Mouse (Mus musculus): ENCODE data around the gene Zfp668. TPM values are rescaled to one million over a fixed set of nuclear protein-coding genes. Genes with fewer than 3 reads are reported as not detected.
"Not testable (repeated sequence)": the region's sequence is repeated elsewhere in the genome, so short reads cannot be mapped to it uniquely, and the experiment has no call there.

The Zfp668 gene
- polyA plus RNA-seq, 1 experiment from 2014 or later, result 39.1 TPM

- 93% methylated on average over 12 of the region's 12 CpGs for WGBS
- Histone ChIP-seq H3K4me3 (no peak overlapping the region), H3K4me1 (peaks cover 27% of the 10 kb centered on the region), H3K27ac (no peak overlapping the region), H3K27me3 (no peaks in the 10 kb centered on the region), H3K9ac (no peak overlapping the region), H3K9me3 (replicated peaks) (no peaks in the 10 kb centered on the region), H3K4me2 (no peak overlapping the region), H3K36me3 (ENCODE audit: poor library complexity, severe bottlenecking) (peaks cover 50% of the 10 kb centered on the region)
- ATAC-seq, result no peak
Observed at GRCm38 (mm10) chr7:127907939-127908338, 31.3 kb upstream of the Zfp668 start.

GRCm38 (mm10) chr7:127903971-127904796, 27.6 kb upstream of the Zfp668 start, which contains the start of gene Bckdk:
TSS of gene Bckdk (plus strand) at chr7:127904082.
- 8% methylated on average over 38 of the region's 38 CpGs for WGBS

GRCm38 (mm10) chr7:127901772-127902171, 25.1 kb upstream of the Zfp668 start:
- no peak overlapping the region for H3K9ac ChIP-seq
- H3K27me3 ChIP-seq, result no peaks in the 10 kb centered on the region
- WGBS, result 89% methylated on average over 2 of the region's 2 CpGs
- H3K9me3 ChIP-seq (replicated peaks), result no peaks in the 10 kb centered on the region
- ATAC-seq, result no peak
- H3K4me1 ChIP-seq, result peaks cover 19% of the 10 kb centered on the region
- H3K27ac ChIP-seq, result no peak overlapping the region
- no peak overlapping the region for H3K4me3 ChIP-seq
- H3K4me2 ChIP-seq, result no peak overlapping the region
- H3K36me3 ChIP-seq (ENCODE audit: poor library complexity, severe bottlenecking), result peaks cover 17% of the 10 kb centered on the region

More at GRCm38 (mm10) chr7:127903971-127904796, 27.6 kb upstream of the Zfp668 start, which contains the start of gene Bckdk:
- ATAC-seq, result peak; percentile 93
- Histone ChIP-seq H3K9ac (peak within 1 kb of the TSS; percentile 90), H3K4me2 (peak within 1 kb of the TSS; percentile 93), H3K27me3 (no peaks in the 10 kb centered on the region), H3K4me1 (peaks cover 19% of the 10 kb centered on the region), H3K27ac (peak within 1 kb of the TSS; percentile 79), H3K36me3 (ENCODE audit: poor library complexity, severe bottlenecking) (peaks cover 41% of the 10 kb centered on the region), H3K4me3 (peak within 1 kb of the TSS; percentile 73), H3K9me3 (replicated peaks) (no peaks in the 10 kb centered on the region)

GRCm38 (mm10) chr7:127899997-127900396, 23.4 kb upstream of the Zfp668 start:
- H3K4me1 ChIP-seq, result peaks cover 9% of the 10 kb centered on the region
- H3K36me3 ChIP-seq (ENCODE audit: poor library complexity, severe bottlenecking), result no peaks in the 10 kb centered on the region; the same call in 1 of the 2 replicates
- no peak overlapping the region for H3K9ac ChIP-seq
- no peak overlapping the region for H3K27ac ChIP-seq
- H3K27me3 ChIP-seq, result no peaks in the 10 kb centered on the region
- no peak overlapping the region for H3K4me2 ChIP-seq
- WGBS, result 50% methylated on average over 7 of the region's 7 CpGs
- H3K9me3 ChIP-seq (replicated peaks), result no peaks in the 10 kb centered on the region
- no peak for ATAC-seq
- H3K4me3 ChIP-seq, result no peak overlapping the region

- peaks cover 10% of the 10 kb centered on the region for H3K4me1 ChIP-seq
- no peak overlapping the region for H3K27ac ChIP-seq
- no peaks in the 10 kb centered on the region for H3K9me3 ChIP-seq (replicated peaks)
- WGBS, result 38% methylated on average over 10 of the region's 10 CpGs
- 0 out of 2 replicates have a peak, but pooled peaks cover 5% of the 10 kb centered on the region for H3K36me3 ChIP-seq (ENCODE audit: poor library complexity, severe bottlenecking)
- H3K27me3 ChIP-seq, result no peaks in the 10 kb centered on the region
- no peak overlapping the region for H3K4me3 ChIP-seq
- no peak overlapping the region for H3K4me2 ChIP-seq
- H3K9ac ChIP-seq, result no peak overlapping the region
- ATAC-seq, result no peak
Observed at GRCm38 (mm10) chr7:127898179-127898956, 21.7 kb upstream of the Zfp668 start.

GRCm38 (mm10) chr7:127897542-127897941, 20.9 kb upstream of the Zfp668 start:
- no peaks in the 10 kb centered on the region for H3K27me3 ChIP-seq
- H3K4me3 ChIP-seq, result no peak overlapping the region
- H3K4me1 ChIP-seq, result peaks cover 10% of the 10 kb centered on the region
- no peak overlapping the region for H3K9ac ChIP-seq
- H3K4me2 ChIP-seq, result no peak overlapping the region
- WGBS, result 89% methylated on average over 7 of the region's 7 CpGs
- ATAC-seq, result no peak
- no peaks in the 10 kb centered on the region for H3K9me3 ChIP-seq (replicated peaks)
- peaks cover 13% of the 10 kb centered on the region for H3K36me3 ChIP-seq (ENCODE audit: poor library complexity, severe bottlenecking)
- no peak overlapping the region for H3K27ac ChIP-seq

GRCm38 (mm10) chr7:127896384-127896783, 19.8 kb upstream of the Zfp668 start:
- Histone ChIP-seq H3K9me3 (replicated peaks) (no peaks in the 10 kb centered on the region), H3K9ac (no peak overlapping the region), H3K27ac (no peak overlapping the region), H3K27me3 (no peaks in the 10 kb centered on the region), H3K36me3 (ENCODE audit: poor library complexity, severe bottlenecking) (peaks cover 18% of the 10 kb centered on the region), H3K4me2 (no peak overlapping the region), H3K4me1 (peaks cover 10% of the 10 kb centered on the region), H3K4me3 (no peak overlapping the region)
- ATAC-seq, result no peak
- 62% methylated on average over 13 of the region's 13 CpGs for WGBS

GRCm38 (mm10) chr7:127895891-127896290, 19.3 kb upstream of the Zfp668 start:
- H3K27ac ChIP-seq; H3K27me3 ChIP-seq; H3K9me3 ChIP-seq (replicated peaks); ATAC-seq; H3K9ac ChIP-seq: not testable (repeated sequence)
- H3K36me3 ChIP-seq (ENCODE audit: poor library complexity, severe bottlenecking), result peaks cover 23% of the 10 kb centered on the region
- peaks cover 10% of the 10 kb centered on the region for H3K4me1 ChIP-seq
- H3K4me2 ChIP-seq, result peak overlapping the region; percentile 78
- WGBS, result 69% methylated on average over 7 of the region's 7 CpGs
- H3K4me3 ChIP-seq, result peak overlapping the region; percentile 54; the same call in 1 of the 2 replicates

- Histone ChIP-seq H3K4me3 (peak within 1 kb of the TSS; percentile 54), H3K4me2 (peak within 1 kb of the TSS; percentile 78), H3K9me3 (replicated peaks) (no peaks in the 10 kb centered on the region), H3K9ac (peak within 1 kb of the TSS; percentile 66), H3K27ac (peak within 1 kb of the TSS; percentile 66), H3K27me3 (no peaks in the 10 kb centered on the region), H3K36me3 (ENCODE audit: poor library complexity, severe bottlenecking) (peaks cover 28% of the 10 kb centered on the region), H3K4me1 (peaks cover 10% of the 10 kb centered on the region)
- WGBS, result under 1% methylated on average over 26 of the region's 26 CpGs
- ATAC-seq, result peak; percentile 98
Observed at GRCm38 (mm10) chr7:127895442-127895841, 18.8 kb upstream of the Zfp668 start, which contains the start of the genes Gm21974 and Vkorc1. TSS of gene Gm21974 (minus strand) at chr7:127895454. TSS of gene Vkorc1 (minus strand) at chr7:127895617.

GRCm38 (mm10) chr7:127894480-127894879, 17.9 kb upstream of the Zfp668 start:
- Histone ChIP-seq H3K27me3 (no peaks in the 10 kb centered on the region), H3K36me3 (ENCODE audit: poor library complexity, severe bottlenecking) (peaks cover 38% of the 10 kb centered on the region), H3K9me3 (replicated peaks) (no peaks in the 10 kb centered on the region), H3K4me1 (peaks cover 10% of the 10 kb centered on the region), H3K4me3 (peak overlapping the region; percentile 54), H3K9ac (peak overlapping the region; percentile 66), H3K4me2 (peak overlapping the region; percentile 78), H3K27ac (no peak overlapping the region)
- WGBS, result 83% methylated on average over 5 of the region's 5 CpGs
- no peak for ATAC-seq

GRCm38 (mm10) chr7:127890798-127891197, 14.2 kb upstream of the Zfp668 start, which contains the start of gene Prss53:
TSS of gene Prss53 (minus strand) at chr7:127890970.
- 36% methylated on average over 4 of the region's 4 CpGs for WGBS
- no peak within 1 kb of the TSS for H3K9ac ChIP-seq
- peaks cover 10% of the 10 kb centered on the region for H3K4me1 ChIP-seq
- H3K9me3 ChIP-seq (replicated peaks), result no peaks in the 10 kb centered on the region
- no peak within 1 kb of the TSS for H3K4me2 ChIP-seq
- ATAC-seq, result no peak
- H3K36me3 ChIP-seq (ENCODE audit: poor library complexity, severe bottlenecking), result peaks cover 74% of the 10 kb centered on the region
- no peaks in the 10 kb centered on the region for H3K27me3 ChIP-seq
- H3K4me3 ChIP-seq, result no peak within 1 kb of the TSS
- no peak within 1 kb of the TSS for H3K27ac ChIP-seq

GRCm38 (mm10) chr7:127888821-127889220, 12.2 kb upstream of the Zfp668 start:
- no peak overlapping the region for H3K4me2 ChIP-seq
- peaks cover 94% of the 10 kb centered on the region for H3K36me3 ChIP-seq (ENCODE audit: poor library complexity, severe bottlenecking)
- H3K9ac ChIP-seq, result no peak overlapping the region
- no peaks in the 10 kb centered on the region for H3K27me3 ChIP-seq
- no peak for ATAC-seq
- WGBS, result 80% methylated on average over 3 of the region's 3 CpGs
- no peak overlapping the region for H3K4me3 ChIP-seq
- peaks cover 18% of the 10 kb centered on the region for H3K4me1 ChIP-seq
- H3K9me3 ChIP-seq (replicated peaks), result no peaks in the 10 kb centered on the region
- H3K27ac ChIP-seq, result no peak overlapping the region

Measured in forebrain, embryonic 13.5 days (tissue).